Mouse (Mus musculus): ENCODE data around the gene Spib.

The Spib gene

GRCm38 (mm10) chr7:44531946-44532732 lies at the start of gene Spib:
TSS of gene Spib (minus strand) at chr7:44532071.
- DNase-seq (ENCODE audit: low spot score), result no peak

GRCm38 (mm10) chr7:44581637-44582036 lies 49.8 kb upstream of the Spib start:
- no peak for DNase-seq (ENCODE audit: low spot score)

- no peak for DNase-seq (ENCODE audit: low spot score)
Measured at GRCm38 (mm10) chr7:44576333-44576844, 44.5 kb upstream of the Spib start.

DNA sequence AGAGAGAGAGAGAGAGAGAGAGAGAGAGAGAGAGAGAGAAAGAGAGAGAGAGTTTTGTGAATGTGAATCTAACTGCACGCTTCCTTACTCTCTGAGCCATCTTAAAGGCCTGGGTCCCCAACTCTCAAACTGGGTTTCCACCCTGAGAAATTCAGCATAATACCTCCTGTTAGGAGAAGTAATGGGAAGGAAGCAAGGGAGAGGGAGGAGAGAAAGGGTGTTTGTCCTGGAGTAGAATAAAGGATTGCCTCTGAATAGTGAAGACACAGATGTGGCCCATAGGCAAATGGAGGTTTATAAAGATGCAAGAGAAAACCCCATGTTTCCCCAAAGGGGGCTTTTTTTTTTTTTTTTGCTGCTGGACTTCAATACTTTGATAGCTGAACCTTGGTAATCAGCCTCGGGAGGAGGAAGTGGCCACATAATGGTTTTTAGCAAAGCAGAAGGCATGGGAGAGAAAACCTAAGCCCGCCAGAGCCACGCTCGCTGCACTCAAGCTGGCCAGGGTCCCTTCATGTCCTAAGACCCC lies 41.1 kb upstream of the Spib start:
- no peak for DNase-seq (ENCODE audit: low spot score)

GRCm38 (mm10) chr7:44572213-44572701 lies 40.4 kb upstream of the Spib start, which contains the start of gene Napsa:
TSS of gene Napsa (plus strand) at chr7:44572380.
- no peak for DNase-seq (ENCODE audit: low spot score)

DNA sequence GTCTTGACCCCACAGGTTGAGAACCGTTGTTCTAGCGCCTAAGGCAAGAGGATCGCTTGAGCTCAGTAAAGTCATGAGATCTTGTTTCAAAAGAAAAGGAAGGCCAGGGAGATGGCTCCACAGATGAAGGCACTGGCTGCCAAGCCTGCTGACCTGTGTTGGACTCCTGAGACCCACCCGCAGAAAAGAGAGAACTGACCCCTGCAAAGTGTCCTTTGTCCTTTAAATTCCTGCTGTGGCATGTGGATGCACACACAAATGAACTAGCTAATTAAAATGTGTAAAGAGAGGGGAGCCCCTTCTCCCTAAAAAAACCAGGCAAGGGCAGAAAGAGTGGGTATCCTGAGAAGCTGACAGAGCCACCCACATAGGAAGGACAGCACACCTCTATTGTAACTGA lies 39.9 kb upstream of the Spib start:
- DNase-seq (ENCODE audit: low spot score), result no peak

GRCm38 (mm10) chr7:44570989-44571388 lies 39.1 kb upstream of the Spib start:
- DNase-seq (ENCODE audit: low spot score), result no peak

- DNase-seq (ENCODE audit: low spot score), result no peak
Measured at GRCm38 (mm10) chr7:44568803-44569202, 36.9 kb upstream of the Spib start.

DNA sequence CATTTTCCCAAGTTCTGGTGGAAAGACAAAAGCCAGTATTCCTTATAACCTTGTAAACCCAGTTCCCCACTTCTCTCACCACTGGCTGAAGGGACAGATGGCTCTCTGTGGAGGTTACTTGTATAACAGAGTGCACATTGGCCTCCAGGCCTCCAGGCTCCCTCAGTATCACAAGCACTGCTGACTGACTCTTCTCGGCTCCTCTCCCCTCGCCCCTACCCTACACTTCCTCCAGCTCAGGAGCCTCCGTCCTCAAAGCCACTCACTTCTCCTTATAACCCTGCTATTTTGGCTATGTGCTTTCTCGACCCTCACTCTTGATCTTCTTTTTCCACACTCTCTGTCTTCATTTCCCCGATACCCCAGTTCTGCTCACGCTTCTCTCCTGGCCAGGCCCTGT lies 33.5 kb upstream of the Spib start:
- no peak for DNase-seq (ENCODE audit: low spot score)

DNA sequence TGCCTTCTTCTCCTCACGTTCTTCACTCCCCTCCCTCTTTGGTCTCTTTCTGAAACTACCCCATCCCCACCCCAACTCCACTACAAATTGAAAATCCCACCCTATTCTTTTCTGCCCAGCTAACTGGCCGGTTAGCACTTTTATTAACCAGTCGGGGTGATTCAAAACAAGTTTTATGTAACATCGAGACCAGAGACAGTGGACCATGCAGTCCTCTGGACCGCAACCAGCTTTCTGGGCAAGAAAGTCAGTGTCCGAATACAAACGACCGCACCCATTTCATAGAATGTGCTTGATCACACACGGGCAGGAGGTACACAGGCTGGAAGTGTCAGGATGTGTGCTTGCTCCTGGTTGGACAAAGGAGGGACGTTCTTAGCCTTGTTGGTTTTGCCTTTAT lies 32.6 kb upstream of the Spib start:
- no peak for DNase-seq (ENCODE audit: low spot score)

DNA sequence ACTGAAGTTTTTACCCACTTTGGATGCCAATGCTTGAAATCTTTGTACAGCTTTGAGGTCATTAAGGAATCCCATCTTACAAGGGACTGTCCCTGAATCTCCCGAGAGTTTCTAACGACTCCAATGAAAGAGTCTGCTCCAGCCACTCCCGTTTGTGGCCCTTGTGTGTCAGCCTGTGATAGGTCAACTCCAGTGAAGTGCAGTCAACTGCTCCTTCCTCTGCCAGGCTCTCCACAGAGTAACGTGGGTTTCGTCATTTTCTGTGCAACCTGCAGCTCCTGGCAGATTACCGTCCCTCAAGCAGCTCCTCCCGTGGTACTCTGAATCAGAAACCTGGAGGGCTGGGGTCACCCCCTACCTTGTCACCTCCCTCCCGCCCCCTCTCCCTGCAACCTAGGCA lies 31.4 kb upstream of the Spib start:
- DNase-seq (ENCODE audit: low spot score), result no peak

- peak; percentile 88 for DNase-seq (ENCODE audit: low spot score)
Measured at GRCm38 (mm10) chr7:44560435-44561400, 28.8 kb upstream of the Spib start.

DNA sequence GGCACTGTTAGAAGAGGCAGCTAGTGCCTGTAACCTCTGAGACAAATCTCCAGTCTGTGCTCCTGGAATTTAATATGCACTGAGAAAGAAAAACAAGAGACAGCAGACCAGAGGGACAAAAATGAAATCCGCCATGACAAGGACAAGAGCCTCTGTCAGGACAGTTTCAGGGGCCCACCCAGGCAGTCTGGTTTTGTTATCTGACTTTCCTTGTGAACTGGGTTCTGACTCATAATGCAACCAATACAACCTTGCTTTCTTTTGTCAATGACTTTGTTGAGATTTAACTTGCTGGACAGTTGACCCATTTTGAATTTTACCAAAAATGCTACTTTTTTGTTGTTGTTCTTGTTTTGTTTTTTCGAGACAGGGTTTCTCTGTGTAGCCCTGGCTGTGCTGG lies 25.8 kb upstream of the Spib start:
- DNase-seq (ENCODE audit: low spot score), result no peak

DNA sequence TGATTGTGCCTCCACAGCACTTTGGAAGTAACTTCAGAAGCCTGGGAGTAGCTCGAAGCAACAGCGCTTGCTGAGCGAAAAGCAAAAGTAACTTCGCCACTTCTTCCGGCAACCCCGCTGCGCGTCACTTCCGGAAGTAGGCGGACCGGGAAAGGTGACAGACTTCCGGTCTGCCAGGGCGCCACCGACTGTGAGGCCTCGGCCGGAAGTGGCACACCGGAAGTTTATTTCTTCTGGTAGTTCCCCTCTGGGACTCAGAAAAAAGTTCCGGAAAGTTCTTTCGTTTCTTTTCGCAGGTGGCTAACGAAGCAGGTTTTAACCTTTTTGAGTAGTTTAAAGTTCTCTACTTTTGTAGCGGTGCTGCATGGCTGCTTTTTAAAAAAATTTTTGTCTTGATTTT lies 22.0 kb upstream of the Spib start, which contains the start of gene Nr1h2:
Nr1h2 (minus strand) TSS at position 126 of the 400 bp plus-strand sequence.
- DNase-seq (ENCODE audit: low spot score), result peak; percentile 95

- peak; percentile 98 for DNase-seq (ENCODE audit: low spot score)
Measured at GRCm38 (mm10) chr7:44553196-44553764, 21.4 kb upstream of the Spib start.

DNA sequence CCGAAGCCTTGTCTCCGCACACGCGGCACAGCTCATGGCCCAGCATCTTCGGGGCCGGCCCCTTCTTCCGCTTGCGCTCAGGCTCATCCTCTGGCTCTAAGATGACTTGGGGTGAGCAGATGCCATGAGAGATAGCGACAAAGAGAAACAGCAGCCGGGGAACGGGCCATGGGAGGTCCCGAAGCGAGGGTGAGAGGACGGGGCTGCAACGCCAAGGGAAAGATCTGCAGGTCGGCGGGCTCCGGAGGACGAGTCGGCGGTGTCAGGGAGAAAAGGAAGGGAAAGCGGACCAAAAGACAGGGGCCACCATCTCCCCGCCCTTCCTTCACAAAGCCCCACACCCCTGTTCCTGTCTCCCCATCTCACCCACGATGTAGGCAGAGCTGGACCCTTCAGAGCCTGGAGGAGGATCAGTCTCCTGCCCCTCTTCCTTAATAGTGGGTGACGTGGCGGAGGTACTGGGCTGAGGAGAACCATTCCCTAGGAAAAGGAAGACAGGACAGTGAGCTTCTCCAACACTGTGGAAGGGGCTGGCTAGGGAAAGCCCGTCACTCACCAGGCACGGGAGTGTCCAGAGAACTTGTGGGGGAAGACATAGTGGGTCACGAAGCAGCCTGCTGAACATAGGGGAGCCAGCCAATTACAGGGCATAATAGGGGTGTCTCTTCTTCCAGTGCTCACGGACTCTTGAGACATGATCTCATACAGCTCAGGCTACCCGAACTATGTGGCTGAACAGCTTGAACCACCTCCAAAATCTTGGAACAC lies 20.5 kb upstream of the Spib start:
- DNase-seq (ENCODE audit: low spot score), result peak; percentile 44

DNA sequence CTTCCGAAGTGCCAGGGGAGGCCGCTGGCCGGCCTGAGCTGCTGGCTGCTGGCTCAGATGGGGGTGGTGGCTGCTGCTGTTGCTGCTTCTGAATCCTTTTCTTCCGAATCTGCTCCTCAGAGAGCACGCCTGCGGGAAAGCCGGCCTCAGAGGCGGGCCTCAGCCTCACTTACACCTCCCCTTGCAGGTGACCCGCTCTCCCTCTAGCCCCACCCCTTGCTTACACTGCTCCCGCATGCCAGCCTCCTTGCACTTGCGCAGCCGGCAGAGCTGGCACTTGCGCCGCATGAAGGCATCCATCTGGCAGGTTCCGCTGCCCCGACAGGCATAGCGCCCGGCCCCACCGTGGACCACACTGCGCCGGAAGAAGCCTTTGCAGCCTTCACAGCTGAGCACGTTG lies 19.9 kb upstream of the Spib start:
- DNase-seq (ENCODE audit: low spot score), result peak; percentile 50

DNA sequence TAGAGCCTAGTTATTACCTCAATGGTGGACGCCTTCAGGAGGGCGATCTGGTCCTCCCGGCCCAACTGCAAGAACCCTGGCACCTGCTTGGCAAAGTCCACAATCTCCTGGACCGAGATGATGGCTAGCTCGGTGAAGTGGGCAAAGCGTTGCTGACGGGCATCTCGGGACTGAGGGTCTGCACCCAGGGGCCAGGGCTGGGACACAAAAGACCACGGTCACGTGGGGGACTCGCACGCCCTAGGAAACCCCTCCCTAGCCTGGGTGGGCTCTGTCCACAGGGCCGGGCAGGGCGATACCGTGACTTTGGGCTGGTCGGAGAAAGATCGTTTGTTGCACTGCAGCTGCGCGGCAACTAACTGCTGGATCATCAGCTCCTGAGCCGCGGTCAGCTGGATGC lies 19.4 kb upstream of the Spib start:
- DNase-seq (ENCODE audit: low spot score), result peak; percentile 44

DNA sequence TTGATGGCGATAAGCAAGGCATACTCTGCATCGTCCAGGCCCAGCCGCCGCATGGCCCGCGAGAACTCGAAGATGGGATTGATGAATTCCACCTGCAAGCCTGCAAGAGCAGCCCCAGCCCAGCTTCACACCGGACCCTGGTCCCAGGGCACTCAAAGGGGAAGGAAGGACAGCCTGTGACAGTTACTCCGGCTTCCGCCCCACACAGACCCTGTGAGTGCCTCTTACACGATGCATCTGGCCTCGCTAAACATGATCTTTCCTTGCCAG lies 18.5 kb upstream of the Spib start:
- peak; percentile 47 for DNase-seq (ENCODE audit: low spot score)

GRCm38 (mm10) chr7:44549621-44550408 lies 17.9 kb upstream of the Spib start:
- DNase-seq (ENCODE audit: low spot score), result peak; percentile 45

Measured in testis, postnatal 10 days (tissue).